ENCODE assay signal across 7 mouse cellular contexts in the genomic region with DNA sequence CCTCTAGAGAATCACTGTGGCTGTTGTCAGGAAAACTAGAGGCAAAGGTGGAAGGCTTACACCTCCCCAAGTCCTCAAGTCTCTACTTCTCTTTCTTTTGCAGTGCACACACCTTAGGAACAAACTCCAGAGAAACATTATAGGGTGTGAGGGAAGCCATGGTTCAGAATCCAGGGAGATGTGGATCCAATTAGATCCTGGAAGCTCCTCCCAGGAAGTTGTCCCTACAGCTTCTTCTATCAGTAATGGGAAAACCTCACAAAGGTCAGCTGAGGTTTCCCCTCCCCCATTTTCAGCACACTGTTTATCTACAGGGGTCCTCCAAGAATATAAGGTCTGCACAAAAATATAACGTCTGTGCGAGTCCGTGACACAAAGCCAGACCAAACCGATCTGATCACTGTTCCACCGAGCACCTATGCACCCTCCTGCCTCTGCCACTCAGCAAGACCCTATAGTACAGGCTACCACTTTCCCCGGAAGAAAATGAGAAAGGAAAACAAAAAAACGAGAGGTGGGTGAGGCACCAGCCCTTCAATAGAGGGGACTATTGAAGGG. TPM values are rescaled to one million over a fixed set of nuclear protein-coding genes. Genes with fewer than 3 reads are reported as not detected.
DNase-seq lines count a peak whose midpoint lies in the region; TF ChIP-seq lines count a peak whose summit lies in the region.

No protein-coding gene starts in this region.

- TF ChIP-seq EP300 in CH12.LX (IDR thresholded peaks at IDR 0.05; ENCODE audit: low read length): no peak

- H3K36me3 ChIP-seq in CH12.LX (replicated peaks in 1 of 2; ENCODE audit: control insufficient read depth in 1 of 2, insufficient read depth in 1 of 2, low read length in 1 of 2) (peaks cover 5 to 18% of the 10 kb centered on the region in 2 experiments), macrophage (ENCODE audit: inconsistent target) (no peaks in the 10 kb centered on the region)
- H3K36me3 ChIP-seq in hindbrain, embryonic 10.5 days: peaks cover 10% of the 10 kb centered on the region

- DNase-seq in CH12.LX (ENCODE audit: extremely low read depth): no peak
- DNase-seq in ES-CJ7 (ENCODE audit: low read depth, low spot score): peak; percentile 28
- no peak for DNase-seq in hindbrain, embryonic 10.5 days (ENCODE audit: low spot score)
- DNase-seq in adipocyte (ENCODE audit: low spot score): no peak
- DNase-seq in left cerebral cortex, postnatal 25 days (ENCODE audit: low spot score in 2 of 2): no peak
- DNase-seq in frontal cortex, adult 2 months (ENCODE audit: extremely low spot score in 1 of 2, low spot score in 1 of 2): no peak

- H3K27me3 ChIP-seq in CH12.LX (replicated peaks): no peaks in the 10 kb centered on the region
- H3K27me3 ChIP-seq in hindbrain, embryonic 10.5 days (ENCODE audit: insufficient read depth, poor library complexity, severe bottlenecking): no peaks in the 10 kb centered on the region

- peak overlapping the region; percentile 57 for H3K9ac ChIP-seq in CH12.LX (ENCODE audit: insufficient read depth, low read depth)

- dilution Hi-C loops in CH12.LX (cut with MboI; ENCODE audit: extremely low pct_ligation_motif_present, extremely low pct_unique_long_range_greater_than_20kb, low sequenced_read_pairs): no loop called here

- intact Hi-C loops in left cerebral cortex, postnatal 25 days (cut with DNase I): no loop called here

- in situ Hi-C loops in CH12.LX (cut with MboI; ENCODE audit: low pct_ligation_motif_present, low pct_unique_long_range_greater_than_20kb, low sequenced_read_pairs): loop anchor here (5.0 kb wide), 1 partner anchor 35 kb away; no protein-coding TSS in a partner anchor

- WGBS in hindbrain, embryonic 10.5 days: 52% methylated on average over 7 of the region's 7 CpGs
- WGBS in macrophage (ENCODE audit: missing documents): 44% methylated on average over 7 of the region's 7 CpGs

- H3K9me3 ChIP-seq in CH12.LX (replicated peaks; ENCODE audit: low read length): no peaks in the 10 kb centered on the region
- H3K9me3 ChIP-seq in hindbrain, embryonic 10.5 days: no peaks in the 10 kb centered on the region

- peaks cover 15% of the 10 kb centered on the region for H3K79me2 ChIP-seq in CH12.LX (replicated peaks; ENCODE audit: control insufficient read depth, extremely low read depth, insufficient read depth, poor library complexity, severe bottlenecking)
- H3K79me2 ChIP-seq in macrophage (ENCODE audit: inconsistent target): peaks cover 46% of the 10 kb centered on the region

- no peak for TF ChIP-seq CTCF in CH12.LX (conservative IDR thresholded peaks at IDR 0.05 in 1 of 2, IDR thresholded peaks at IDR 0.05 in 1 of 2; ENCODE audit: low read depth in 2 of 2, low read length in 2 of 2)

- no peak for TF ChIP-seq RAD21 in CH12.LX (IDR thresholded peaks at IDR 0.05; ENCODE audit: low read depth, low read length)

- H3K4me1 ChIP-seq in CH12.LX (ENCODE audit: control insufficient read depth in 1 of 2, insufficient read depth in 2 of 2): peaks cover 42 to 76% of the 10 kb centered on the region in 2 experiments
- H3K4me1 ChIP-seq in hindbrain, embryonic 10.5 days (replicated peaks): peaks cover 78% of the 10 kb centered on the region

- TF ChIP-seq POLR2A in CH12.LX (IDR thresholded peaks at IDR 0.05; ENCODE audit: low read depth, low read length): no peak

- H3K4me2 ChIP-seq in CH12.LX (ENCODE audit: insufficient read depth, low read depth, poor library complexity, severe bottlenecking): peak overlapping the region; percentile 84

- H3K4me3 ChIP-seq in CH12.LX (replicated peaks in 1 of 3; ENCODE audit: low read depth in 2 of 3, low read length in 2 of 3, poor library complexity in 1 of 3): peak overlapping the region in 1 of 3 experiments; percentile 93
- peak overlapping the region; percentile 86 for H3K4me3 ChIP-seq in hindbrain, embryonic 10.5 days
- H3K4me3 ChIP-seq in macrophage (ENCODE audit: inconsistent target): peak overlapping the region; percentile 38

- H3K27ac ChIP-seq in CH12.LX (ENCODE audit: insufficient read depth, low read depth) (peak overlapping the region; percentile 70), macrophage (peak overlapping the region; percentile 51)
- peak overlapping the region; percentile 94 for H3K27ac ChIP-seq in hindbrain, embryonic 10.5 days

TF ChIP-seq in CH12.LX, 34 proteins besides CTCF, POLR2A, EP300 and RAD21:
- TF ChIP-seq CHD2 (IDR thresholded peaks at IDR 0.05; ENCODE audit: low read length) (peak; percentile 52; the same call in 1 of the 2 replicates), HCFC1 (IDR thresholded peaks at IDR 0.05; ENCODE audit: low read depth, low read length) (no peak), RCOR1 (conservative IDR thresholded peaks at IDR 0.05; ENCODE audit: low read depth, low read length) (no peak), UBTF (IDR thresholded peaks at IDR 0.05; ENCODE audit: low read depth, low read length) (no peak)

RNA-seq across cellular contexts. Expression of a gene that starts 1.3 kb away (rescaled TPM):
- total RNA-seq in CH12.LX (2012; rRNA removed) (2.9 and 12.6 TPM in 2 replicates), CH12.LX (2014; rRNA removed) (1.3 and 1.6 TPM in 2 replicates)
- polyA plus RNA-seq in CH12.LX (2012; ENCODE audit: insufficient read length, low read depth) (1.8 and 2.7 TPM in 2 replicates), macrophage (2018) (4.7 to 7.3 TPM (median 5.6 TPM) in 3 replicates)
- polyA plus RNA-seq in hindbrain, embryonic 10.5 days (2016; fragmentation: Nextera tagmentation; extraction: Ambion mirVana): 12.6 and 15.0 TPM in 2 replicates
- 10 to 100 TPM in 7 of 26 experiments, 1 to 10 TPM in 19; 1.4 to 21.9 (median 5.3) TPM for total RNA-seq in macrophage (2018; cell fraction: chromatin; rRNA removed)
- 10 to 100 TPM in 13 of 26 experiments, 1 to 10 TPM in 13; 5.5 to 29.0 (median 10.0) TPM for total RNA-seq in macrophage (2018; cell fraction: cytosol; rRNA removed)
- total RNA-seq in macrophage (2018; cell fraction: nucleus; rRNA removed): 10 to 100 TPM in 10 of 26 experiments, 1 to 10 TPM in 16; 2.9 to 29.7 (median 7.5) TPM
- 10 to 100 TPM; 18.0 to 20.0 TPM for total RNA-seq in left cerebral cortex, postnatal 25 days (2021)
- polyA plus RNA-seq in frontal cortex, adult 2 months (2012; rRNA removed): 19.9 and 23.7 TPM in 2 replicates

RNA-seq across cellular contexts. Expression of a gene that starts 1.4 kb away (rescaled TPM):
- total RNA-seq in CH12.LX (2012; rRNA removed): 47.9 and 60.7 TPM in 2 replicates
- total RNA-seq in CH12.LX (2014; rRNA removed): 41.2 and 49.2 TPM in 2 replicates
- polyA plus RNA-seq in CH12.LX (2012; ENCODE audit: insufficient read length, low read depth): 61.4 and 65.9 TPM in 2 replicates
- polyA plus RNA-seq in hindbrain, embryonic 10.5 days (2016; fragmentation: Nextera tagmentation; extraction: Ambion mirVana): 36.1 and 47.3 TPM in 2 replicates
- 10 to 100 TPM in 10 of 26 experiments, 1 to 10 TPM in 16; 1.0 to 19.0 (median 7.6) TPM for total RNA-seq in macrophage (2018; cell fraction: chromatin; rRNA removed)
- 10 to 100 TPM; 15.0 to 36.0 (median 26.6) TPM for total RNA-seq in macrophage (2018; cell fraction: cytosol; rRNA removed)
- total RNA-seq in macrophage (2018; cell fraction: nucleus; rRNA removed): 10 to 100 TPM in 20 of 26 experiments, 1 to 10 TPM in 6; 4.4 to 34.3 (median 15.5) TPM
- 25.0 to 33.0 TPM (median 31.4 TPM) in 3 replicates for polyA plus RNA-seq in macrophage (2018)
- total RNA-seq in left cerebral cortex, postnatal 25 days (2021): 10 to 100 TPM; 18.4 to 20.2 TPM
- polyA plus RNA-seq in frontal cortex, adult 2 months (2012; rRNA removed): 44.4 TPM in 2 replicates
